Mouse (Mus musculus) testis, adult 2 months (tissue): Measurements from ENCODE around the gene Ceacam19.

Experiments used
- CTCF ChIP-seq: fragments of 200-500 bp; IDR thresholded peaks from 2 replicates; pipeline ENCODE4 v1.5.1; 2012; ENCODE audit warnings: low read depth, mild to moderate bottlenecking, inconsistent platforms, low read length, moderate library complexity; ENCODE audit not compliant: control insufficient read depth, insufficient read depth, insufficient replicate concordance
- POLR2A ChIP-seq: fragments of 200-500 bp; IDR thresholded peaks from 2 replicates; pipeline ENCODE4 v1.6.1; 2012; ENCODE audit warnings: low read depth, mild to moderate bottlenecking, inconsistent platforms, low read length, moderate library complexity; ENCODE audit not compliant: control insufficient read depth

GRCm38 (mm10) chr7:19935961-19936360 is 48.2 kb upstream of the Ceacam19 start:
- TF ChIP-seq POLR2A: no peak
- TF ChIP-seq CTCF: no peak
